Mouse (Mus musculus) kidney, adult 8-10 months (tissue): Measurements from ENCODE around the gene Arvcf.

Experiments used
- DNase-seq, 2 experiments: peaks; one replicate each; pipeline ENCODE4 v3.0.0; 2022

Gene Arvcf

DNA sequence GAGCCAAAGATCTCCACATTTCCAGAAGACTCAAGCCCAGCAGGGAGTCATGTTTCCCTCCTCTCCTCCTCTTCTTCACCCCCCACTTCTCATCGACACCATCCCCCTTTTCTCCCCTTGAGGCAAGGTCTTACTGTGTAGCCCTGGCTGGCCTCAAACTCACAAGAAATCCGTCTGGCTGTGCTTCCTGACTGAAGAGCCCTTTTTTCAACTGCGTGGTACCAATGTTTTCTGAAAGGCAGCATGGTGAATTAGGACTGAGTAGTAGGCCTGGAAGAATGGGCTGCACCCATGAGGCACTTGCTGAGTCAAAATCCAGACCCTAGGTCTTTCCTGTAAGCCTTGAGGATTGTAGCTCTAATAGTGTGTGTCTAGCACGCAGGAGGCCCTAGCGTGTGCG lies 42.4 kb downstream of the Arvcf start:
- DNase-seq: no peak

DNA sequence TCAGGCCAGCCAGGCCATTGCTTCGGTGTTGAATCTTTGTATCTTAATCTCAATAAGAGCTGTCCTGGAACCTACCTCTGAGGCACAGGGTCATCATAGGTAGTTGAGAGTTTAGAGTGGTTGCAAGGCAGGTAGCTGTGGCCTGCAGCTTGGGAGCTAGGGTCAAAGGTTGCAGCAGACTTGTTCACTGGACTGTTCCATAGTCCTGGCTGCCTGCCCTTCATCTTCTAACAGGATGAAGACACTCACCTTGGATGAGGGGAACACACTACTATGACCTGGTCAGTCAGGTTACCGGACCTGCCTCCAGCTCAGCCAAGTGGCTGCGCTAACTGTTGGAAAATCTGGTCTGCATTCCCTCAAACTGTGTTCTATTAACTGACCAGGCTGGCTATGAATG lies 43.1 kb downstream of the Arvcf start:
- peak; percentile 80 to 81 for DNase-seq

DNA sequence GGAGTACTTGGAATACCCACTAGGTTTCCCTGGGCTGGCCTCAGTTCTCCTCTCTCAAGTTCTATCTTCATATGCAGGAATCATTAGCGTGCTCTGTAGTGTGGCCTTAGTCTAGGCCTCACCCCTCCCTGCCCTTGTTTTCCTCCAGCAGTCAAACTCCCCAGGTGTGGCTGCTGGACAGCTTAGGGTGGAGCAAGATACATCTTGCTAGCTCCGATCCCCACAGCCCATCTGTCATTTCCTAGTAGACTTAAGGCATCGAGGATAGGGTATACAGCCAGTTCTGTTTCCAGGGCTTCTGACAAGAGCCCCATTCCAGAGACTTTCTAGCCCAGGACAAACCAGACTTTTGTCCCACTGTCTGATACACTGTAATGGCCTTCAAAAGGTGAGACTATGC lies 43.7 kb downstream of the Arvcf start:
- no peak for DNase-seq

DNA sequence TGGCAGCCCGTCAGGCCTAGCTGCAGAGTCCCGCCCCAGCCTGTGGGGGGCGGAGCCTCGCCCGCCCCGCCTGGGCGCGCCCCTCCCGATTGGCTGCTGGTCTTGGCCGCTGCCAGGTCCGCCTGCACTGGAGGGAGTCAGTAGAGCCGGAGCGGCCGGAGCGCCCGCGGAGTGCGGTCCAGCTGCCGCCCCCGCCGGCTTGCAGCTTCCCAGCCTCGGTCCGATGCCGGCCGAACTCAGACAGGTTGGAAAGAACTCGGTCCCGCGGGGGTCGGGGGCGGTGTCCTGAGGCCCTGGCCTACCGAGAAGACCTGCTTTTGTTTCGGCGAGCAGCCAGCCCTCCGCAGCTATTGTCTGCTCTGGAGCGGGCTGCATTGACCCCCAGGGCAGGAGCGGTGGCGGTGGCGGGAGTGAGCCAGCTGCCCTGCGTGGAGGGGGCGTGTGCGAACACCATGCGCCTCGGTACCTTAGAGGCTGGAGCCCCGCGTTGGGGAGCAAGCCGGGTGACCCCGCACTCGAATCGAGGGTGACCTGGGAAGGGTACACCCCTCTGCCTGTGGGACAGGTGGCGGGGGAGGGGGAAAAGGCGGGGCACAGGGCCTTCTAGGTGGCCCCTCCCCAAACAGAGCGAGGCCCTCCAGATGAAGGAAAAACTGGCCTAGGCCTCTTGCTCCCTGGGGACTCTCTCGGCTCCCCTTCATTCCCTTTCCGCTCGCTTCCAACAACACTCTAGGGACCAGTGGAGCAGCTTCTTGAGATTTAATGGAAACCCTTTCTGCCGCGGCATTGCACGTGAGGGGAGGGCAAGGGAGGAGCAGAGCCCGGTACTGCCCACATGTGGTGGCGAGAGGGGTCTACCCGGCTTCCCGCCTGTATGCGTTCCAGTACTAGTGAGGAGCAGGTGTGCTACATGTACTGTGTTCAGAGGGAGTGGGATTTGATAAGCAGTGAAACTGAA lies 44.8 kb downstream of the Arvcf start:
- DNase-seq: peak; percentile 92 to 93

DNA sequence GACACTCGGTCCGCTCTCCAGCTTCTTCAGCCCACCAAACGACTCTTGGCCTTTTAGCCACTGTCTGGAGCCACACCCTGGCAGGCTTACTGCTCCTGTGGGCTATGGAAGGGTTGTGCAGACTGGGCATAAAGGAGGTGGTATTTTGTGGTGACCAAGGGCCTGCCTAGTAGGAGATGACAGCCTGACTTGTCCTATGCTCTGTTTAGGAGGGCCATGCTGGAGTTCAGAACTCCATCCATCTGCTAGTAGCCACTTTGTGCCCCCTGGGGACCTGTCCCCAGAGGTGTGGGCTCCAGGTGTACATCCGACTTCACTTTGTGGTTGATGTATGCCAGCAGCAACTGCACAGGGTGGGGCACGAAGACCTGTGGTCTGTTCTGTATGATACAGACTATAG lies 45.6 kb downstream of the Arvcf start:
- no peak for DNase-seq

DNA sequence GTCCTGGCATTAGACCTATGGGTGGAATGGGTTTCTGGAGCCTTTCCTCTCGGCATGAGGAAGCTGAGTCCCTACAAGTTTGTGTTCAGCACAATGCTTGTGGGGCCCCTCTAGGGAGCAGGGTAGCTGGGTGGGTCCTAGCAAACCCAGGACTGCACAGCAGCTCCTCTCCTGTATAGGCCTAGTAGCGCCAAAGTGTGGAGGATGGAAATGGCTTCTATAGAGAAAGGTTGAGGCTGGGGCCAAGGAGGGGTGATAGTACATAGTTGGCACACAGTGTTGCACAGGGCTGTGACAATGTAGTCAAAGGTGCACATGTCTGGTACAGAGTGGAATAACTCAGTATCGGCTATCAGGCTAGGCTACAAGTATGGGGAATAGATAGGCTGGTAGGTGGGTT lies 46.1 kb downstream of the Arvcf start:
- no peak for DNase-seq

DNA sequence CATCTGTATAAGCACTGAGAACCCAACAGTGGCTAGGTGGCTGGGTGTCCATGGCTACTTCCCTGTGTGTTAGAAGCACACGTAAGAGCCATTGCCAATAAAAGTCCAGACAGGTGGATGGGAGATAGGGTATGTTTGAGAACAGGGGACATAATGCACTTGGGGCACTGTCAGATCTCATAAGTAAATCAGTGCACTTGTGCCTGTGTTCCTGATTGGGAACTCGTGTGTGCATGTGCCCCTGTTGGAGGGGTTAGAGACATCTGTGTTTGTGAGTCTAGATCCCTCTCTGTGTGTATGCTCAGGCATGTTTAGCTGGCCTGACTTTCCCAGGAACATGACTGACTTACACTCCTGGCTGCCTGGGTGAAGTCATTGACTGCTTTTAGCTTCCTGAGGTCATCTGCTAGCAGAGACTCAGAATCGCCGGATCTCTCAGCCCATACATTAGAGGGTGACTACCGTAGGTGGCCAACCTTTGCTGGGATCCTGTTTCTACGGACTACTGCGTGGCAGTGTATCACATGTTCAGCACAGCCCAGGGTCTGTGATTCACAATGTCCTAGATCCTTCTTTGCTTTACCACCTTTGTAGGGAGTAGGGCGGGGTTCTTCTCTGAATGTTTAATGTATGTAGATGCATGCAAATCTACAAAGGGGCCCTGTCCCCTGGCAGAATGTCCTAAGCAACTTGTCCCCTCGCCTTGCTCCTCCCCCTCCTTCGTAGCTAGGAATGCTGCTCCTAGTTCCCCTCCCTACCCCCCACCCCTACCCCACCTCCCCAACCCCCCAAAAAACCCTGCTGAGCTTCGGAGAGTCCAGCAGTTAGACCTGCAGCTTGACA lies 47.0 kb downstream of the Arvcf start:
- no peak for DNase-seq

DNA sequence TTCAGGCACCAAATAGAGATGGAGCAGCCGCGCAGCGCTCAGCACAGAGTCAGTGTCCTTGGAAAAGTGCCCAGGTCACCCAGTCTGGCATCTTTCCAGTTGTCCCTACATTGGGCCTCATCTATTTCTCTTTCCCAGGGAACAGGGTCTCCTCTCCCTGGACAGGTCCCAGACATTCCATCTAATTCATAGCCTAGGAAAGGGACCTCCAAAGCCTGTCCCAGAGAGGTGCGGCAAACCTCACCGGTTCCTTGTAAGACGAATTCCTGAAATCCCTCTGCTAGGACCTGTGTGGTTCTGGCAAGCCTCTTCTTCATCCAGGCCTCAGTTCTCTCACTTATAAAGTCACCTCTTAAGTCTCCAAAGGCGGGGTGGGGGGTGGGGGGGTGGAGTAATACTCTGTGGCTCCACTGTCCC lies 47.6 kb downstream of the Arvcf start:
- DNase-seq: peak in 1 of 2 experiments; percentile 49

DNA sequence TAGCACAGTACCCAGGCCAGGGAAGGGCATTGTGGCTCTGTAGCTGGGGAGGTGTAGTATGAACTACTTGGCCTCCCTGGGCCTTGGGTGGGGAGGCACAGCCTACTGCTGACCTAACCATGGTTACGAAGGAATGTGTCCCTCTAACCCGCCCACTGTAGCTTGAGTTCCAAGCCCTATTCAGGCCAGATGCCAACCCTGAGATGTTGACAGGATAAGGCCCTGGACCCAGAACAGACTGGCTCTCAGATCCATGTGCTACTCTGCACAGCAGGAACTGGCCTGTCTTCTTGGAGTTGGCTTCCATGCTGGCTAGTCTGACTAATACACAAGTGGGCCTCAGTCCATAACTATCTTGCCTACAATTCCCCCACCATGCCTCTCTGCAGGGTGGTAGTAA lies 48.2 kb downstream of the Arvcf start:
- DNase-seq: peak; percentile 71 to 85

DNA sequence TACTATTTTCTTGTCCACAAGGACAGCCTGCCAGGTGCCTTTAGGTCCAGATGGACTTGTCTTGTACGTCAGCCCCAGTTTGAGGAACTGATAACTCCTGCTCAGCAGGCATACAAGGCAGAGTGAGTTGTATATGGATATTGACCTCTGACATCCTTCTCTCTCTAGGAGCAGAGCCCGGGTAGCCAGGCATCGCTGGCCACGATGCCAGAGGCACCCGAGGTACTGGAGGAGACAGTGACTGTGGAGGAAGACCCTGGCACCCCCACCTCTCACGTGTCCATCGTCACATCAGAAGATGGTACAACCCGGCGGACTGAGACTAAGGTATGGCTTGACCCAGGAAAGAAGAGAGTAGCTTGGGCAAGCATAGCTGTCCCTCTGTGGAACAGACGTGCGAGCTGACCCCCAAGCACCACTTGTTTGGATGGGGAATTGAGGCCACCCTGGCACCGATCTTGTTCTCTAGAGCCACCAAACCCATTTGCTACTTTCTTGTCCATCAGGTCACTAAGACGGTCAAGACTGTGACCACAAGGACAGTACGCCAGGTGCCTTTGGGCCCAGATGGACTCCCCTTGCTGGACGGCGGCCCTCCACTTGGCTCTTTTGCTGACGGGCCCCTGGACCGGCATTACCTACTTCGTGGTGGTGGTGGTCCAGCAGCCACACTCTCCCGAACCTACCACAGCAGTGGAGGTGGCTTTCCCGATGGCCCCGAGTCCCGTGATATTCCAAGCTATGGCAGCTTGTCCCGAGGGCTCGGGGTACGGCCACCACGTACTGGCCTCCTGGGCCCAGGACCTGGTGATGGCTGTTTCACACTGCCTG lies 49.0 kb downstream of the Arvcf start:
- DNase-seq: no peak

DNA sequence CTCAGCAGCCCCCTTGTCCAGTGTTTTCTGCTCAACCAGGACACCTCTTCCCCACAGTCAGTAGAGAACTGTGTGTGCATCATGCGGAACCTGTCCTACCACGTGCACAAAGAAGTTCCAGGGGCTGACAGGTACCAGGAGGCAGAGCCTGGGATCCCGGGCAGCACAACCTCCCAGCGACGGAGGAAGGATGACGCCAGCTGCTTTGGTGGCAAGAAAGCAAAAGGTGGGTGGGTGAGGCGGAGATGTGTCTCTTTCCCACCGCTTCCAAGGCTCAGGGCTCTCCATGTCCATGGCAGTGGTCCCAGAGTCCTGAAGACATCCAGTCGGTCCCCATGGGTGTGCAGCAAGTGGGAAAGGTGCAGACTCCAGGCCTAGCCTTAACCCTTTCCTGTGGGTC lies 52.0 kb downstream of the Arvcf start:
- DNase-seq: no peak

DNA sequence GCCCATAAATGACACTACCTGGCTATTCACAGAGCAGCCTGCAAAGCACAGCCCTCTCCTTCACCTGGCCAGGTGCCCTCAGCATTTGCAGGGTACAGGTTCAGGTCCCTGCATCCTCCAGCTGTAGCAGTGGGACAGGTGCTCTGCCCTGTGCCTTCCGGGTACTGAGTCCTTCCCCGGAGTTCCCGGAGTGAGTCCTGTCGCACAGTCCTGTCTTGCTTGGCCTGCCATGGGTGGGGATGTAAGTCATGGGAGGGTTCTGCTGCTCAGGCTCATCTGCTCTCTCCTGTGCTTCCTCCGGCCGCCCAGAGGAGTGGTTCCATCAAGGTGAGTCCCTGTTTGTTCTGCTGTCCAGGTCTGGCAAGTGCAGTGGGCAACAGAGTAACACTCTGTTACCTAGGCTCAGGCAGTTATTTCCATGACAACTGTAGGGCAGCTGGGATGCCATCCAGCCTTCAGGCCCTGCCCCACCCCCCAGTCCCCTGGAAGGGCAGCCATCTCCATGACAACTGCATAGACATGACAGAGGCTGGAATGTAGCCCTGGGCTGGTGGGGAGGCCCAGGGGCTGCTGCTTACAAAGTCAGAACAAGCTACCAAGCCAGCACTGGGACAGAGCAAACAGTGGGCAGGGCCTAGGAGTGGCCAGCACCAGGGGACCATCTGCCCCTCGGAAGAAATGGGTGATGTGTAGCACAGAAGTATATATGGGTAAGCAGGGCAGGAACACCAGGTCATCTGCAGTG lies 52.7 kb downstream of the Arvcf start:
- DNase-seq: no peak

DNA sequence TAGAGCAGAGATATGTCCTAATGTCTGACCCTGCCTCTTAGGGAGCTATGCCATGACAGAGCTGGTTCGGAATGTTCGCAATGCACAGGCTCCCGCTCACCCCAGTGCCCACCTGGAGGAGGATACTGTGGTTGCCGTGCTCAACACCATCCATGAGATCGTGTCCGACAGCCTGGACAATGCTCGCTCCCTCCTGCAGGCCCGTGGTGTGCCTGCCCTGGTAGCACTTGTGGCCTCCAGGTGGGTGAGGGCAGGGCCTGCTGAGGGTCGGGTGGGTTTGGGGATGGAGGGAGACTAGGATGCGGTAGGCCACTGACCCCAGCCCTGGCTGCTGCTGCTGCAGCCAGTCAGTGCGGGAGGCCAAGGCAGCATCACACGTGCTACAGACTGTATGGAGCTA lies 55.3 kb downstream of the Arvcf start:
- DNase-seq: no peak

DNA sequence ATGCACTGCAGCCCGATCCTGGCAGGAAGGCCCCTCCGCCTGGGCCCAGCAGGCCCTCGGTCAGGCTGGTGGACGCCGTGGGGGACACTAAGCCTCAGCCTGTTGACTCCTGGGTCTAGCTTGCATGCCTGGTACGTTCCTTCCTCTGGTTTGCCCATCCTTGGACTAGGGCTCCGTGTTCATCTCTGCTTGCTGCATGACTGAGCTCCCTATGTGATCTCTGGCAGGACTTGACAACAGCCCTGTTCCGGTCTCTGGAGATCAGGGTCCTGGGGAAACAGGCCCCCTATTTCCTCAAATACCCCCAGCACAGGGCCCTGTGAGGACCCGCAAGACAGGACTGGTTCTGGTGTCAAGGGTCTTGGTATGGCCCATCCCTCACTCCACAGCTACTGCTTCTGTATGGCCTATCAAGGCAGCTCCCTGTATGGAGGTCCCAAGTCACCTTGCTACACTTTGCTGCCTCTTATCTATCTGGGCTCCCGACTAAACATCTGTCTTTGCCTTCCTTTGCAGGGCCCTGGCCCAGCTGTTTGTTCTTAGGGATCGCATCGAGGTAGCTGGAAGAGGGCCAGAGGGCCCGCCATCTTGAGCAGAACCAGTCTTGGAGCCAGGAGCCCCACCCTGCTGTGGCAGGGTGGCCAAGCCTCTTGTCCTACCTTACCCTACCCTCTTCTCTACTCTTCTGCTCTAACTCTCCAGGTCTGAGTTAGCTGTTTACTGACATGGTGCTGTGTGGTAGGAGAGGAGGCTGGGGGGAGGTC lies 57.3 kb downstream of the Arvcf start:
- DNase-seq: no peak

DNA sequence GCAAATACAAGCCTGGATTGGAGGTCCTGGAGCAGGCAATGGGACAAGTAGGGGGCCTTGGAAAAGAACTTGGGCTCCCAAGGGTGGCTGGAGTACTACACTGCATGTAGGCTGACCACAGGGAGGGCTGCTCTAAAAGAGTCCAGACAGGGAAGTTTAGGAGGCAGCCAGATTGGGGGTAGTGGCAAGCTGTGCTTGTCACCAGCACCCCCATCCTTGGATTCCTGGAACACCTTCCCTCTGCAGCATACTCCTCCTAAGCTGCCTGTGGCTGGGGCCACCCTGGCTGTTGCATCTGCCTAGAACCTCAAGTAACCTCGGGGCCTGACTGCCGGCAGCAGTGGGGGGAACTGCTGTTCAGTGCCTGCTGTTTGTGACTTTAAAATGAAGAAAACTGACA lies 57.9 kb downstream of the Arvcf start:
- DNase-seq: no peak

DNA sequence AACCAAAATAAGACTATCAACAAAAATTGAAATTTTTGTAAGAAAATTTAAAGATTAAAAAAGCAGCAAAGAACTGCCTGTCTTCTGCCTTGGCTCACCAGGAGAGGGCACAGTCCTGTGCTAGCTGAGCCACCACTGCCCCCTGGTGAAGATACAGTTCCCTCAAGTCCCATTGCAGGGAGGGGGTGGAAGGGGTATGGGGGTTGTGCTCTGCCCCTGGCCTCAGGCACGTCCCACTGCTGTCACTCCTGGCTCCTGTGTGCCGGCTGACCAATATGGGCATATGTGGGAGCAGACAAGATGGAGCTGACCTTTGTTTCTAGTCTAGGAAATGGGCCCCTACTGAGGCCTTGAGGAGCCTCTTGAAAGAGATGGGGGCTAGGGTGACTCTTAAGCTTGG lies 58.3 kb downstream of the Arvcf start:
- DNase-seq: peak; percentile 62 to 69

DNA sequence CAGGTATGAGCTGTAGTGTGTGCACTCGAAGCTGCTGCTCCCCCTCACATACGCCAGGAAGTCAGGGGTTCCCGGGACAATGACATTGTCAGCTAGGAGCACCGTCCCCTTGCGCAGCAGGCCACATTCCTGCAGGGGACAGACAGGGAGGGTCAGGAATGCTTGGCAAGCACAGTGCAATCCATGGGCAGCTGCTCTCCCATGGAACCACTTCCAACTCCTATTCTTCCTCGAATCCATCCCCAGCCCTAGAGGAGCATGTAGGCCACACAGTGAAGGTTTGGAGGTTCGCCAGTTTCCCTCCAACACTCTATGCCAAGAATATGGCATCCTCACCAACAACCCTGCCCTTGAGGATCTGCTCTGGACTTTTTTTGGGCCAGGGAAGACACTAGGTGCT lies 59.9 kb downstream of the Arvcf start:
- no peak for DNase-seq

DNA sequence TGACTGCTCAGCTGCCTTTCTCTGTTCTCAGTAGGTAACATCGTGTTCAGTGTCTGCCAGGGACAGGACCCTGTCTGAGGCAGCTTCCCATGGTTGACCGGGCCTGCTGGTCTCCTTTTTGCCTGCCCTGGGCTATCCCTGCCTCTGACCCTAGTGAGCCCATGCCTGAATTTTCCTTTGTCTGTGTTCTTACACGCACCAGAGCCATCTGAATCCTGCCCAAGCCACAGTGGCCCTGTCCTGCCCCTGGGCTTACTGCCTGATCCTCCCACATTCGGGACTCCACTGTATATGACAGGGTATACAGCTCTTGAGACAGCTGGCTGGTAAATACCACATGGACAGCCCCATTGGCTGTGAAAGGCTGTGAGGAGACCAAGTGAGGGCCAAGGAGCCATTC lies 61.8 kb downstream of the Arvcf start:
- no peak for DNase-seq

DNA sequence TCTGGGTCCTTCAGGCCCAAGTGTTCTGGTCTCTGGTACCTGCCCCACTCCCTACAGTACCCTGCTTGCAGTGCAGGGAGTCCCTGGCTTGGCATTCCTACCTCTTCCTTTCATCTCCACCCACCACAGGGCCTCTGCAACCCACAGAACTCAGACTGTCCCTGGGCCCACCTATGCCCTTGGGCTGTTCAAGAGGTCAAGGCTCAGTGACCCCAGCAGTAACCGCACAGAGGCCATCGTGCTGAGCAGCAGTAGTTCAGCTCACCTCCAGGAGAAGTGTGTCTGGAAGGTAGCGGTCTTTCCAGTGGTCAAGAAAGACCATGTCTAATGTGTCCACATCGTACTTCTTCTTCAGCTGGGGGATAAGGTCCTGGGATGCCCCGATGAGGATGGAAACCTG lies 62.4 kb downstream of the Arvcf start:
- DNase-seq: no peak

DNA sequence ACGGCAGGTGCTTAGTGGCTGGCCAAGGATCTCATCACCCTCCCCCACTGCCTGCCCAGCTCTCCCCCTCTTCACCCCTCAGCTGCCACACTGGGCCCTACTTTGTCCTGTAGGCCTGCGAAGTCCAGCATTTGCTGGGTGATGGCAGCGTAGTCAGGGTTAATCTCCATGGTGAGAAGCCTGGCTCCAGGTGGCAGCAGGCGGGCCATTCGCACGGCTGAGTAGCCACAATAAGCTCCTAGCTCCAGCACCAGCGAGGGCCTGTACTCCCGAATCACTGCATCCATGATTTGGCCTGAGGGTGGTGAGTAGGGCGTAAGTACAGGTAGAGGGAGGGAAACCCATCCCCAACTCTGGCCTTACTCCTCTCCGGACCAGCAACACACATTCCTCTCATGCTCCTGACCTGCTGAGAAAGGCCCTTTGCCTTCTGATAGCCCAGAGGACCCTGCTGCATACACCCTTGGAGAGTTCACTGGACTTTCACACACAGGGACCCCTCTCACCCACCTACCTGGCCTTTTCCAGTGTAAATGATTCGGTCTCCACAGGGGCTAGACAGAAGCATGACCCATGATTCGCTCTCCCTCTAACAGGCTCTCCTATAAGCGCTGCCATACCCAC lies 63.2 kb downstream of the Arvcf start:
- peak; percentile 74 to 76 for DNase-seq
